Mouse (Mus musculus) thymus, adult 2 months (tissue): ENCODE data around the gene Fam160a2. TPM values are rescaled to one million over a fixed set of nuclear protein-coding genes. Genes with fewer than 3 reads are reported as not detected.

ENCODE experiments used
- DNase-seq: peaks from one replicate; pipeline ENCODE4 v3.0.0; 2021
- H3K27ac ChIP-seq: fragments of 200-500 bp; 2 replicates; pipeline ENCODE4 v1.5.1; 2012; ENCODE audit warnings: low read length, control low read depth; ENCODE audit not compliant: control insufficient read depth, insufficient read depth
- H3K27me3 ChIP-seq: fragments of 200-500 bp; 2 replicates; pipeline ENCODE4 v1.6.1; 2012; ENCODE audit warnings: mild to moderate bottlenecking, low read length, moderate library complexity, mixed read lengths; ENCODE audit not compliant: control insufficient read depth, insufficient read depth
- H3K36me3 ChIP-seq: fragments of 200-500 bp; 2 replicates; pipeline ENCODE4 v1.6.1; 2012; ENCODE audit warnings: mild to moderate bottlenecking, low read length, moderate library complexity; ENCODE audit not compliant: control insufficient read depth, insufficient read depth
- H3K4me1 ChIP-seq: fragments of 200-500 bp; replicated peaks from 2 replicates; pipeline ENCODE4 v1.6.1; 2012; ENCODE audit warnings: low read length; ENCODE audit not compliant: control insufficient read depth, insufficient read depth
- H3K4me3 ChIP-seq: fragments of 200-500 bp; 2 replicates; pipeline ENCODE4 v1.5.1; 2012; ENCODE audit warnings: mild to moderate bottlenecking, low read length, control low read depth, moderate library complexity; ENCODE audit not compliant: control insufficient read depth, insufficient read depth
- CTCF ChIP-seq: fragments of 200-500 bp; IDR thresholded peaks from 2 replicates; pipeline ENCODE4 v1.5.1; 2012; ENCODE audit warnings: mild to moderate bottlenecking, control low read depth, low read length, moderate library complexity, borderline replicate concordance; ENCODE audit not compliant: control insufficient read depth, poor library complexity, insufficient read depth; ENCODE audit errors: extremely low read depth
- POLR2A ChIP-seq: fragments of 200-500 bp; IDR thresholded peaks from 2 replicates; pipeline ENCODE4 v1.6.1; 2012; ENCODE audit warnings: mild to moderate bottlenecking, low read length, control low read depth, moderate library complexity; ENCODE audit not compliant: control insufficient read depth, poor library complexity, insufficient read depth; ENCODE audit errors: extremely low read depth
- WGBS: fragments of 180-500 bp; shearing (Covaris S2); methylation state at CpG from one replicate; pipeline ENCODE4 v1.1.7; 2018; 5-methylcytosine and 5-hydroxymethylcytosine counted together
- polyA plus RNA-seq: library from polyadenylated mRNA; depleted of rRNA; stranded (reverse); fragments of >200 nt; gene quantifications from 2 replicates; pipeline ENCODE4 v1.2.3, GENCODE M21; 2012

The Fam160a2 gene
- polyA plus RNA-seq, 1 experiment: 52.6 TPM

DNA sequence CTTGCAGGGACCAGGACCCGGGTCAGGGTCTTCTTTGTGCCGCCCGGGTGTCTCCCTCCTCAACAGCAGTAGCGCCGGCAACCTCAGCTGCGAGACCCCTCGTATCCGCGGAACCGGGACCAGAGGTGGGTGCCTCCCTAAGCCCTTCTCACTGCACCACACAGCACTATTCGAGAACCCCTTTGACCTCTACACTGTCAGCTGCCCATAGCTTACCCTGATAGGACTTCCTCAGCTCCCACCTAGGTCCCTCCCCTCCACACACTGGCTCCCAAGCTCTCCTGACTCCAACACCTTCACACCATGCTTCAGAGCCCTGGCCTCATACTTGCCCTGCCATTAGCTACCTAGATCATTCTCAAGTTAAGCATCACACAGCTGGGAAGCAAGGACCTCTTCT, 26.2 kb upstream of the Fam160a2 start:
- no peak for DNase-seq
- no peak for TF ChIP-seq CTCF
- TF ChIP-seq POLR2A: no peak
- Histone ChIP-seq H3K4me3 (no peak overlapping the region), H3K4me1 (no peaks in the 10 kb centered on the region), H3K27me3 (peaks cover 4% of the 10 kb centered on the region; the same call in 1 of the 2 replicates), H3K27ac (no peak overlapping the region), H3K36me3 (no peaks in the 10 kb centered on the region)
- 10% methylated on average over 11 of the region's 11 CpGs for WGBS

DNA sequence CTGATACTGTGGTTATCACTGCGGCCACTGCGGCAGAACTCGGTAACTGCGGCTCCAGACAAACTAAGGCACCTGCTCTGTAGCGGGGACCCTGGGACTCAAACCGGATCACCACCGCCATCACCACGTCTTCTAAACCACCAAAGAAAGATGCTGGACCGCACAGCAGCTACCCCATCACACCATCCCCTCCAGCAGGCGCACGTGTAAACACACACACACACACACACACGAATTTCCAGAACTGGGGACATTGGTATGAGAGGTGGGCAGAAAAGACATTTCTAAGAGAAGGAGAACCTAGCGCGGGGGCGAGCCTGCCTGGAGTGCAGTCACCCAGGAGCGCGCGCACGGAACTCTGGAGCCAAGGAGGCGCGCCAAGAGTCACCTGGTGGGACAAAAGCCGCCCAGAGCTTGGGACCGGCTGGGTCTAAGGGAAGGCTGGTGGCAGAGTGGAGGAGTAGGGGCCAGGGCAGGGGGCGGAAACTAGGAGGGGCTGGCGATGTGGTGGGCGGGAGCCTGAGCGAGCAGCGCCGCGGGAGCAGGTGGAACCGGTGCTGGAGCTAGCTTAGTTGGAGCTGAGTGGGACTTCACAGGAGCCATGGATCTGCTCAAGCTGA, 25.7 kb upstream of the Fam160a2 start, which contains the start of gene Cckbr:
Cckbr (plus strand) TSS at position 308 of the 620 bp plus-strand sequence.
- no peak for DNase-seq
- Histone ChIP-seq H3K4me1 (no peaks in the 10 kb centered on the region), H3K27ac (no peak within 1 kb of the TSS), H3K36me3 (no peaks in the 10 kb centered on the region), H3K27me3 (peaks cover 4% of the 10 kb centered on the region; the same call in 1 of the 2 replicates), H3K4me3 (no peak within 1 kb of the TSS)
- TF ChIP-seq CTCF (no peak), POLR2A (no peak)
- 6% methylated on average over 31 of the region's 31 CpGs for WGBS

- WGBS: 36% methylated on average over 5 of the region's 5 CpGs
- Histone ChIP-seq H3K4me1 (no peaks in the 10 kb centered on the region), H3K4me3 (no peak overlapping the region), H3K27ac (no peak overlapping the region), H3K27me3 (peaks cover 4% of the 10 kb centered on the region; the same call in 1 of the 2 replicates), H3K36me3 (no peaks in the 10 kb centered on the region)
- TF ChIP-seq CTCF (no peak), POLR2A (no peak)
- no peak for DNase-seq
These were observed 24.5 kb upstream of the Fam160a2 start for GRCm38 (mm10) chr7:105424368-105424767.

DNA sequence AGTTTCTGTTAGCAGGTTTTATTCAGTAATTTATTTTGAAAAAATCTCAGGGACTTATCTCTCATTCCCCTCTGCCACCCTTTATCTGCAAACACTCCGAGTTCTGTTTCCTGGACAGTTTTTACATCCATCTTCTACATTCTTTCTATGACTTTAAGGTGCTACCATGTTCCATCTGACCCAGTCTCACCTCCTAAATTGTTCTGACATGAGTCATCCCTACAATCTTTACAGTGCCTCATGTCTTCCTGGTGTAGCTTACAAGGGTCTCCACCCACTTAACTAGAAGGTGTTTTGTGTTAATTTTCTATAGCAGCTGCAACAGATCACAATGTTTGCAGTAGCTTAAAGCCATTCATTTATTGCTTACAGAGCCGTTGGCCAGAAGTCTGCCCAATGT, 21.0 kb upstream of the Fam160a2 start:
- no peak overlapping the region for H3K4me3 ChIP-seq
- no peak for DNase-seq
- no peak for TF ChIP-seq POLR2A
- TF ChIP-seq CTCF: no peak
- H3K27ac ChIP-seq: no peak overlapping the region
- H3K4me1 ChIP-seq: no peaks in the 10 kb centered on the region
- 57% methylated on average over 2 of the region's 2 CpGs for WGBS
- no peaks in the 10 kb centered on the region; the same call in 1 of the 2 replicates for H3K27me3 ChIP-seq
- no peaks in the 10 kb centered on the region for H3K36me3 ChIP-seq

DNA sequence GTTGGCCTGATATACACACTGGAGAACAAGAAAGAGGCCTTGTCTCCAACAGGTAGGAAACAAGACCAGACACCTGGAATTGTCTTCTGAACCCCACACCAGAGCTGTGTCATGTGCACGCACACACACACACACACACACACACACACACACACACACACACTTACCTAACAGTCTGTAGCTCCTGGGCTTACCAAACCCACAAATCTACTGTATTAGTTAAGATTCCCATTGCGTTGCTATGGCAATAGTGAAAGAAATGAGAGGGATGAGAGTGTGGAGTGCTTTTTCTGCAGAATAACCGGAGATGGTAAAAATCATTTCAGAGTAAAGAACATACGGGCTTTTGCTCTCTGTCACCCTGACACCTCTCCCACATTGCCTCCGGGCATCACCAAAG, 18.3 kb upstream of the Fam160a2 start:
- Histone ChIP-seq H3K27ac (no peak overlapping the region), H3K27me3 (no peaks in the 10 kb centered on the region), H3K4me1 (no peaks in the 10 kb centered on the region), H3K4me3 (no peak overlapping the region), H3K36me3 (no peaks in the 10 kb centered on the region)
- TF ChIP-seq POLR2A (no peak), CTCF (no peak)
- WGBS: 95% methylated on average over 5 of the region's 5 CpGs
- no peak for DNase-seq

GRCm38 (mm10) chr7:105416529-105416928, 16.7 kb upstream of the Fam160a2 start:
- no peak for TF ChIP-seq CTCF
- no peak for TF ChIP-seq POLR2A

More at GRCm38 (mm10) chr7:105416529-105416928, 16.7 kb upstream of the Fam160a2 start:
- Histone ChIP-seq H3K4me3 (no peak overlapping the region), H3K4me1 (no peaks in the 10 kb centered on the region), H3K36me3 (no peaks in the 10 kb centered on the region), H3K27me3 (no peaks in the 10 kb centered on the region), H3K27ac (no peak overlapping the region)
- DNase-seq: no peak
- WGBS: 96% methylated on average over 7 of the region's 7 CpGs
